Mouse (Mus musculus): ENCODE results near the gene 3110082I17Rik.

GRCm38 (mm10) chr5:139449926-139450325 lies 10.4 kb downstream of the 3110082I17Rik start:
- TF ChIP-seq CTCF (IDR thresholded peaks at IDR 0.05; ENCODE audit: low read depth) (no peak), EP300 (optimal IDR thresholded peaks at IDR 0.05) (no peak)

Measured in stomach, postnatal 0 days (tissue).